Mouse (Mus musculus) embryonic facial prominence, embryonic 15.5 days (tissue): ENCODE measurements around the gene Vmn1r100. TPM values are rescaled to one million over a fixed set of nuclear protein-coding genes. Genes with fewer than 3 reads are reported as not detected.
"Not testable (repeated sequence)": the region's sequence is repeated elsewhere in the genome, so short reads cannot be mapped to it uniquely, and the experiment has no call there.

ENCODE experiments used
- ATAC-seq: fragments of 200-750 bp; cut with Nextera tagmentation; 2 replicates; pipeline ENCODE4 v1.8.0; 2017; ENCODE audit warnings: low read depth, moderate TSS enrichment; ENCODE audit not compliant: insufficient number of reproducible peaks, low FRiP score, low TSS enrichment
- H3K27ac ChIP-seq: fragments of 300-500 bp; sonication (generic); replicated peaks from 2 replicates; pipeline ENCODE4 v1.5.1; 2015; ENCODE audit warnings: mild to moderate bottlenecking, inconsistent platforms
- H3K27me3 ChIP-seq: fragments of 300-500 bp; sonication (generic); 2 replicates; pipeline ENCODE4 v1.6.1; 2015; ENCODE audit warnings: inconsistent platforms
- H3K36me3 ChIP-seq: fragments of 300-500 bp; sonication (generic); 2 replicates; pipeline ENCODE4 v1.6.1; 2015; ENCODE audit warnings: mild to moderate bottlenecking, inconsistent platforms
- H3K4me1 ChIP-seq: fragments of 300-500 bp; sonication (generic); 2 replicates; pipeline ENCODE4 v1.6.1; 2015; ENCODE audit warnings: inconsistent platforms
- H3K4me2 ChIP-seq: fragments of 300-500 bp; sonication (generic); replicated peaks from 2 replicates; pipeline ENCODE4 v1.6.1; 2015; ENCODE audit warnings: mild to moderate bottlenecking, inconsistent platforms
- H3K4me3 ChIP-seq: fragments of 300-500 bp; sonication (generic); replicated peaks from 2 replicates; pipeline ENCODE4 v1.5.1; 2015; ENCODE audit warnings: mild to moderate bottlenecking, inconsistent platforms
- H3K9ac ChIP-seq: fragments of 300-500 bp; sonication (generic); 2 replicates; pipeline ENCODE4 v1.6.1; 2015; ENCODE audit warnings: inconsistent platforms
- H3K9me3 ChIP-seq: fragments of 300-500 bp; sonication (generic); replicated peaks from 2 replicates; pipeline ENCODE4 v1.6.1; 2016; ENCODE audit warnings: inconsistent platforms
- WGBS: fragments of 180-500 bp; shearing (Covaris S2); methylation state at CpG from one replicate; pipeline ENCODE4 v1.1.7; 2015; 5-methylcytosine and 5-hydroxymethylcytosine counted together
- polyA plus RNA-seq: library from polyadenylated mRNA; unstranded; fragments of >200 nt; fragmentation: Nextera tagmentation; extraction: Ambion mirVana; gene quantifications from 2 replicates; pipeline ENCODE4 v1.2.1, GENCODE M21; 2015

The Vmn1r100 gene
- not detected in 2 replicates for polyA plus RNA-seq

DNA sequence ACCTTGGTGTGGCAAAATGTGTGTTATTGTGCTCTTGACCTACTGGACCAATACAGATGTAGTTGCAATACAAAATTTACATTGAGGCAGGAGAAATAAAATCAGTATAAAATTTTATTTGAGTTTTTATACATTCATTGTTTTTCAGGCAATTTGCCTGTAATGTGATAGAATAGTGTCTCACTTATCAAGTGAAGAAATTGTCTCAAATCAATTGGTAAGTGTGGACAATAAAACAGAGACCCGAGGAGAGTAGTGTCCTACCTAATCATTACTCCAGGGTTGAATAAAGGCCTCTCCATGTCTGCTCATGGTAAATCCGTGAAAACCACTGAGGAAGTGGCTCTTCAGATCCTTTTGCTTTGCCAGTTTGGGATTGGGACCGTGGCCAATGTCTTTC, at the start of gene Vmn1r100:
Gene Vmn1r100 (plus strand): TSS at position 301 of the 400 bp plus-strand sequence.
- no CpG with 5 or more reads among the region's 3 CpGs for WGBS
- H3K27me3 ChIP-seq, H3K27ac ChIP-seq, ATAC-seq, H3K4me3 ChIP-seq, H3K4me2 ChIP-seq, H3K4me1 ChIP-seq, H3K9ac ChIP-seq, H3K9me3 ChIP-seq, H3K36me3 ChIP-seq: not testable (repeated sequence)

DNA sequence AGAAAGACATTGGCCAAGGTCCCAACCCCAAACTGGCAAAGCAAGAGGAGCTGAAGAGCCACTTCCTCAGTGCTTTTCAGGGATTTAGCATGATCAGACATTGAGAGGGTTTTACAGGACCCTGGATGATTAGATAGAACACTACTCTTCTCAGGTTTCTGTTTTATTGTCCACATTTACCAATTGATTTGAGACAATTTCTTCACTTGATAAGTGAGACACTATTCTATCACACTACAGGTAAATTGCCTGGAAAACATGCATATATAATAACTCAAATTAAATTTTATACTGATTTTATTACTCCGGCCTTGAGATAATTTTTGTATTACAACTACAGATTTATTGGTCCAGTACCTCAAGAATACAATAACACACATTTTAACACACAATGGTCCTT, 42.4 kb upstream of the Vmn1r100 start, which contains the start of gene Gm5728:
Gene Gm5728 (minus strand): TSS at position 101 of the 400 bp plus-strand sequence.
- H3K36me3 ChIP-seq, H3K27ac ChIP-seq, H3K9ac ChIP-seq, H3K27me3 ChIP-seq, H3K4me3 ChIP-seq, H3K9me3 ChIP-seq, H3K4me2 ChIP-seq, ATAC-seq, H3K4me1 ChIP-seq: not testable (repeated sequence)
- no CpG with 5 or more reads among the region's 1 CpGs for WGBS

DNA sequence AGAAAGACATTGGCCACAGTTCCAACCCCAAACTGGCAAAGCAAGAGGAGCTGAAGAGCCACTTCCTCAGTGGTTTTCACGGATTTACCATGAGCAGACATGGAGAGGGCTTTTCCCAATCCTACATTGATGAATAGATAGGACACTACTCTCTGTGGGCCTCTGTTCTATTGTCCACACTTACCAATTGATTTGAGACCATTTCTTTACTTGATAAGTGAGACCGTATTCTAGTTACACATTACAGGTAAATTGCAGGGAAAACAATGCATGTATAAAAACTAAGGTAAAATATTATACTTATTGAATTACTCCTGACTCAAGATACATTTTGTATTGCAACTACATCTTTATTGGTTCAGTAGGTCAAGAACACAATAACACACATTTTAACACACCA, 24.8 kb downstream of the Vmn1r100 start, which contains the start of gene Vmn1r101:
Gene Vmn1r101 (minus strand): TSS at position 101 of the 400 bp plus-strand sequence.
- WGBS: no CpG with 5 or more reads among the region's 2 CpGs
- not testable (repeated sequence) for ATAC-seq, H3K4me3 ChIP-seq

More for the DNA sequence above, 24.8 kb downstream of the Vmn1r100 start, which contains the start of gene Vmn1r101:
- H3K4me1 ChIP-seq, H3K36me3 ChIP-seq, H3K9ac ChIP-seq, H3K27me3 ChIP-seq, H3K4me2 ChIP-seq, H3K9me3 ChIP-seq, H3K27ac ChIP-seq: not testable (repeated sequence)

Other genes with a start within 250 kb of the Vmn1r100 start
- gene Vmn1r94, start 249.6 kb upstream of the Vmn1r100 start, polyA plus RNA-seq: not detected in 2 replicates
- not detected in 2 replicates for gene Vmn1r95, start 224.2 kb upstream of the Vmn1r100 start, polyA plus RNA-seq
- gene Gm6164, start 212.3 kb upstream of the Vmn1r100 start, polyA plus RNA-seq: not detected in 2 replicates
- not detected in 2 replicates for gene Gm4498, start 184.1 kb upstream of the Vmn1r100 start, polyA plus RNA-seq
- not detected in 2 replicates for gene Gm5890, start 155.1 kb upstream of the Vmn1r100 start, polyA plus RNA-seq
- gene Gm4133, start 83.9 kb upstream of the Vmn1r100 start, polyA plus RNA-seq: not detected in 2 replicates
- not detected in 2 replicates for gene Gm5728, start 42.5 kb upstream of the Vmn1r100 start, polyA plus RNA-seq
- gene Vmn1r101, start 24.7 kb downstream of the Vmn1r100 start, polyA plus RNA-seq: not detected in 2 replicates
- not detected in 2 replicates for gene Gm10670, start 57.0 kb downstream of the Vmn1r100 start, polyA plus RNA-seq
- gene Vmn1r103, start 92.6 kb downstream of the Vmn1r100 start, polyA plus RNA-seq: not detected in 2 replicates
- gene Vmn1r104, start 115.9 kb downstream of the Vmn1r100 start, polyA plus RNA-seq: not detected in 2 replicates
- gene Gm5726, start 127.8 kb downstream of the Vmn1r100 start, polyA plus RNA-seq: not detected in 2 replicates
- not detected in 2 replicates for gene Gm4141, start 158.3 kb downstream of the Vmn1r100 start, polyA plus RNA-seq
- not detected in 2 replicates for gene Gm4513, start 181.1 kb downstream of the Vmn1r100 start, polyA plus RNA-seq